Mouse (Mus musculus): ENCODE data around the gene 2810006K23Rik.
"Not testable (repeated sequence)": the region's sequence is repeated elsewhere in the genome, so short reads cannot be mapped to it uniquely, and the experiment has no call there.

2810006K23Rik gene

DNA sequence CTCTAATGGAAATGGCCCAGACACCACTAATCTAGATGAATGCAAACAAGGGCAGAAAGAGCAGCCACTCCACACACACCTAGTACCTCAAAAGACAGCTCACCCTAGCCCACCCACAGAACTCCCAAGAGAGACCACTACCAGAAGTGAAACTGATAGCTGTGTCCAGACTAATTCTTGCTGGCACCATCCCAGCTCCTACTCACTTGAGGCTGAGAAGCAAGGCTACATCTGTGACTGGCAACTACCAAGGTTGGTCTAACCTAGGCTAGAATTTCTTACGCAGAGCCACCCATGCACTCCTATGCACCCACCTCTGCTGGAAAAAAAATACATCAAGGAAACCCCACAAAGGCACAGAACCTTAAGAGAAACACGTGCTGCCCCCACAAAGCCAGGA, 22.5 kb downstream of the 2810006K23Rik start:
- DNase-seq: no peak

- DNase-seq: peak; percentile 72 to 84
These were observed 23.2 kb downstream of the 2810006K23Rik start for GRCm38 (mm10) chr5:124351111-124351560.

DNA sequence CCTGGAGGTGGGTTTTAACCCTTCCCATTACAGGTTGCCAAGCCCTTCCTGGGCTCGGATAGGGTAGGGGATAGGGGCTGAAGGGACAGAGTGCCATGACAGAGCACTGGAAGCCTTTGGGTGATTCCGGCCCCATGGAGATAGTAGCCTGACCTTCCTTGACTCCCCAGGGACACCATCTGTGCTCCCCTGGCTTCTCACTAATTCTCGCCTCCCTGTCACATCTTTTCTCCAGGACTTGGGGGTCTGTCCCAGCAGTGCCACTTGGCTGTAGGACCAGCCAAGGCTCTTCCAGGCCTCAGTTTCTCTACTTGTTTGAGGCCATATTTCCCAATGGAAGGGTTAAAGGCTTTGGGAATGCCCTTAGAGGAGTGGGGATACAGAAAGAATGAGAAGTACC, 23.7 kb downstream of the 2810006K23Rik start:
- peak; percentile 5 to 11 for DNase-seq

DNA sequence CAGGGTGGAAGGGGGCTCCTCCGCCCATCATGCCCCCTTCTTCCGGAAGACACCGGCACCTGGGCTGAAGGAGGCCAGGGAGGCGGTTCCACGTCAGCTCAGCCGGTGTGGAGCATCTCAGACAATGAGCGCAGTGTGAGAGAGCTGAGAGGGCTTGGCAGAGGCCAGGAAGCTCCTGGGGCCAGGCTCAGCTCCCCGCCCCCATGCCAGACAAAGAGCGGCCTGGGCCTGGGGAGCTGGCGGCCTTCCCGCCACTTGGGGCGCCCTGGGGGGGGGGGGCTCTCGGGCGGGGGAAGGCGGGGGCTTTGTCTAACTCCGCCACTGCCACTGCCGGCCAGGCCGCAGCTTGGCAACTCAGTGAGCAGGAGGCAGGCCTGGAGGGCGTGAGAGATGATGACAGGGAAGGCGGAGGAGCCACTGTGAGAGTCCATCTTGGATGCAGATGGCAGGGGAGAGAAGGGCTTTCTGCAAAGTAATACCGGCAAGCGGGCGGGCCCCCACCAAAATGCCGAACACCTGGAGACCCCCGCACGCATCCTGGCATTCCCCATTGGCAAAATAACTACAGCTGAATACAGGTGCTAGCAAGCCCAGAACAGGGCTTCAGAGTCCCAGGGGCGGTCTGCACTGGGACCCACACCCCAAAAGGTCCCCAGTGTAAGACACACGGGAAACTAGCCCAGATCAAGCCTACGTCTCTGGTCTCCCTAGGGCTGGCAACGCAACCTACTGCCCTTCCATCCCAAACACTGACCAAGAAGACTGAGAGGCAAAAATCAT, 24.4 kb downstream of the 2810006K23Rik start:
- DNase-seq: peak; percentile 84 to 91

- no peak for DNase-seq
These were observed 25.3 kb downstream of the 2810006K23Rik start for GRCm38 (mm10) chr5:124353011-124353725.

DNA sequence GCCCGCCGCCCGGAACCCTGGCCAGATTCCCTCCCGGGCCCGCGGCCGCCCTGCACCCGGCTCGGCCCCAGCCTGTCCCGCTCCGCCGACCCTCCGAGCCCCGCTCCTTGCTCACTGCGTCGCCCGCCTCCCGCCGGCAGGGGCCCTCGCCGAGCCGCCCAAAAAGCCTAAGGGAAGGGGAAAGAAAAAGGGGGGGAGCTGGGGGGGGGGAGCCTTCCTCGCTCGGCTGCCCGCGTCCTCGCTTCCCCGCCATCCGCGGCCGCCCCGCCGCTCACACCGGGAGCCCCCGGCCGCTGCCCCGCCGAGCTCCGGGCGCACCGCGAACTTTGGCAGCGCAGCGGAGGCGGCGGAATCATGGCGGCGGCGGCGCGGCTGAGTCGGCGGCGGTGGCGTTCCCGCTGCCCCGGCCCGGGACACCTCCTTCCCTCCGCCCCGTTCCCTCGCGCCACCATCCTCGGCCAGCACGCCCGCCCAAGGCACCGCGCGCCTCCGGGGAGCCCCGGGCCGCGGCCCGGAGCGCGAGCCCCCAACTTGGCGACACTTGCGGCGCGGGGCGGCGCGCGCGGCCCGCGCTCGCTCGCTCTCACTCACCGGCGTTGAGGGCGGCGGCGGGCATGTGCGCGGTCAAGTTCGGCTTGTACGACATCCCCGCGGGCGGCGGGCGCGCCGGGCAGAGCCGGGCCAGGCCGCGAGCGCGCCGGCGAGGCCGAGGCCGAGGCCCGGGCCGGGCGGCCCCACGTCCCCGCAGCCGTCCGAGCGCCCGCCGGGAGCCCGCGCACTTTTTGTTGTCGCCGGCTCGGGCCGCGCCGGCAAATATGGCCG, 26.0 kb downstream of the 2810006K23Rik start:
- peak; percentile 82 to 89 for DNase-seq

- peak; percentile 60 to 71 for DNase-seq
These were observed 26.9 kb downstream of the 2810006K23Rik start for GRCm38 (mm10) chr5:124354574-124355424.

DNA sequence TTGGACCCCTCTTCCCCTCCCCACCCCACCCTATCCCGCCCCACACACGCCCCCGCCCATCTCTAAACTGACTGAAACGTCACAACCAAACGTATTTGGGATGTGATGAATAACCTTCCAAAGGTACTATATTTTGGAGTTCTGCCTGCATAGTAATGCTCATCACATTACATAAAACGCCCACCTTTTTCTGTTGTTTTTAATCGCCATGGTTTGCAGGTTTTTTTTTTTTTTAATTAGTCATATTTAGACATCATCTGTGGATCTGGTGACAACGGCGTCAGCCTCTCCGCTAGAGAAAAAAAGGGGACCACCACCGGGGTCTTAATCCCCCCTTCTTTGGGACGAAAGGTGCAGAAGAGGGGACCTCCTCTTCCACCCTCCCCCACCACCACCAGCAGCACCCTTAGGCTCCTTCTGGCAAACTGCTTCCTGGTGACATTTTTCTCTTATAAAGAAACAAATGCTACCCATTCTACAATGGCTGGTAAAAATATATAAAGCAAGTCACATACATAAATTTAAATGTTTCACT, 27.6 kb downstream of the 2810006K23Rik start:
- no peak for DNase-seq

- no peak for DNase-seq
These were observed 28.8 kb downstream of the 2810006K23Rik start for GRCm38 (mm10) chr5:124356695-124357094.

DNA sequence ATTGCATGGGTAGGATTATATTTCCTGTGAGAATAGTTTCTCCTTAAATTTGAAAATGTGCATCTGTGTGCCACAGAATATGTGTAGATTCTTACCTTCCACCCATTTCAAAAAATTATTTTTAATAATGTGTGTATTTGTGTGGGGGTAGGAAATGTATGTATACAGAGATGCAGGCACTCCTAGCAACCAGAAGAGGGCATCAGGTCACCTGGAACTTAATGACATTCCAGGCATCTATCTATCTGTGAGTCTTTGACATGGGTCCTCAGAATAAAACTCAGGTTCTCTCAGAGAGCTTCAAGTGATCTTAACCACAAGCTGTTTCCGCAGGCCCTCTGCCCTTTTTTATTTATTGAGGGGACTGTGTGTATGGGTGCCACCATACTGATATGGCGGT, 31.8 kb downstream of the 2810006K23Rik start:
- no peak for DNase-seq

GRCm38 (mm10) chr5:124362982-124363381, 35.1 kb downstream of the 2810006K23Rik start, which contains the start of gene Cdk2ap1:
TSS of gene Cdk2ap1 (minus strand) at chr5:124363082.
- not testable (repeated sequence) for DNase-seq

GRCm38 (mm10) chr5:124364173-124364918, 36.5 kb downstream of the 2810006K23Rik start:
- DNase-seq: no peak

GRCm38 (mm10) chr5:124365754-124366153, 37.9 kb downstream of the 2810006K23Rik start:
- no peak for DNase-seq

GRCm38 (mm10) chr5:124366721-124367120, 38.8 kb downstream of the 2810006K23Rik start:
- peak; percentile 36 to 48 for DNase-seq

DNA sequence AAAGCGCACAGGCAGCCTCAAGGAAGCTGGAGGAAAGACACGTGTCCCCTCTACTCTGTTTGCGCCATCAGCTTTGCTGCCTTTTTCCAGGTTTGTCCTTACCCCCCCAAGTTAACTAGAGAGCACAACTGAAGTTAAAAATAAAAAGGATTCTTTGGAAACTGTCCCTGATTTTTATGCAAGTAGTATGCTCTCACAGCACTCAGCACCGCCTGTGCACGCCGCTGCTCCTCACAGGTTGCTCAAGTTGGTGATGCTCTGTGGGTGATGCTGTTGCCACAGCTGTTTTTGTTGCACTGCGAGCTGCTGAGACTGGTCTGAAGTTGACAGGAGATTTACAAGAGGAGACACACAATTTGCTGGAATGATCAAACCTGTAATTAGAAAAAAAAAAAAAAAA, 46.4 kb downstream of the 2810006K23Rik start:
- no peak for DNase-seq

- DNase-seq: no peak
These were observed 48.5 kb downstream of the 2810006K23Rik start for GRCm38 (mm10) chr5:124376401-124376800.

GRCm38 (mm10) chr5:124377149-124377548, 49.3 kb downstream of the 2810006K23Rik start:
- no peak for DNase-seq

DNA sequence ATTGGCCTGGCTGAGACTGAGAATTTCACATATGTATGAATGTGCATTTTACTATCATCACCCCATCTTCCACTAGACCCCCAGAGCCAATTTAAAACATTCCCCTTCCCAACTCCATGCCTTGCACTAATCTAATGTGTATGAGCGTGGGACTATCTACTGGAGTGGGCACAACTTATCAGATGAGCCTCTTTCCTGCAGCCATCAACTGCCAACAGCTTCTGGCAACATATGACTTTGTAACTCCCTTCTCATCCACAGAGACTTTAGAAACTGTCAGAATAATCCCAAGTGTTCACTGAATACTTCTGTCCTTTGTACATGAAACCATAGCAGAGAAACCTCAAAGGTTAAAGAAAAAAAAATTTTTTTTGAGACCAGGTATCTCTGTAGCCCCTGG, 52.2 kb downstream of the 2810006K23Rik start:
- no peak for DNase-seq

DNA sequence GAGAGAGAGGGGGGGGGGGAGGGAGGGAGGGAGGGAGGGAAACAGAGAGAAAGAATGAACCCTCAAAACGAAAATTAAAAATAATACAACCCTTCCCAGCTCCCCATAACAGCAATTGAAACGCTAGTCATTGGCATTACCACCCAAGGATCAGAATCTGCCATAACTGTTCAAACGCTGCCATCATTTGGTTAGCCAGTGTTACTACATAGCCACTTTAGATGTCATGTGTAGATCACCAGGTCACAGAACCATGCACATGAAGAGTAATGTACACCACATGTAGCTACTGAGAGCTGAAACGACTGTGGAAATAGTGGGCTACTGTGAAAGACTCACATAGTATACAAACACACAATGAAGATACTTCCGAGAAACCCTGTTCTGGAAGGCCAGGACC, 60.0 kb downstream of the 2810006K23Rik start:
- no peak for DNase-seq

Measured in kidney, postnatal 4 days (tissue).